Mouse (Mus musculus) lung, adult 2 months (tissue): ENCODE measurements at regions not wholly inside any gene's neighbourhood (a gene's known extent, or its start where the extent isn't known, plus 50 kb on each side); places are given as distances from the start of the nearest gene placed in this dataset.

Experiments
- CTCF ChIP-seq: fragments of 200-500 bp; IDR thresholded peaks from 2 replicates; pipeline ENCODE4 v1.5.1; 2011; ENCODE audit warnings: mild to moderate bottlenecking, low read length, control low read depth; ENCODE audit not compliant: insufficient read depth
- POLR2A ChIP-seq: fragments of 200-500 bp; IDR thresholded peaks from 2 replicates; pipeline ENCODE4 v1.6.1; 2011; ENCODE audit warnings: low read depth, mild to moderate bottlenecking, control low read depth, low read length, borderline replicate concordance; ENCODE audit errors: extremely low read depth

DNA sequence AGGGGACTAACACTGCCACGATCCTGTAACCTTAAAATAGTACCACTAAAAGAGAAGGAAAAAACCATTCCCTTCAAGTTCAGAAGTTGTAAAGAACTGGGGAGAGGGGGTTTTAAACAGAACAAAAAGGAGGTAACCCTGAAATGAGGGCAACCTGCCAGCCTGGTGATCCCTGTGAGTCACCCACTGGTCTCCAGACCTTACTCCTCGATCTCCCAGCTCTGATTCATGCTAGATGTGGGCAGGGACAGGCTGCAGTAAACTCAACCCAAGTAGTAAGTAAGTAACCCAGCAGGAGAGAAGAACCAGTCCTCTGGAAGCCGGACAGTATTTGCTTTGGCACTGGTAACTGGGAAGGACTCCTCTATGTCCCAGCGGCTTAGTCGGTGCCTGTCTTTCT lies 324.4 kb upstream of the Mpped2 start:
- TF ChIP-seq POLR2A (no peak), CTCF (no peak)
